Mouse (Mus musculus): ENCODE measurements around the gene Itgb1bp1.

Itgb1bp1 gene

GRCm38 (mm10) chr12:21244375-21244960 is 41.6 kb downstream of the Itgb1bp1 start:
- DNase-seq (ENCODE audit: low read depth): no peak

- no peak for DNase-seq (ENCODE audit: low read depth)
Measured at GRCm38 (mm10) chr12:21241965-21242364, 44.1 kb downstream of the Itgb1bp1 start.

GRCm38 (mm10) chr12:21234560-21234959 is 51.5 kb downstream of the Itgb1bp1 start:
- peak; percentile 65 for DNase-seq (ENCODE audit: low read depth)

- peak; percentile 45 for DNase-seq (ENCODE audit: low read depth)
Measured at GRCm38 (mm10) chr12:21233727-21234126, 52.4 kb downstream of the Itgb1bp1 start.

- DNase-seq (ENCODE audit: low read depth): peak; percentile 8
Measured at GRCm38 (mm10) chr12:21229076-21229918, 56.8 kb downstream of the Itgb1bp1 start.

- DNase-seq (ENCODE audit: low read depth): peak; percentile 64
Measured at GRCm38 (mm10) chr12:21228650-21229049, 57.4 kb downstream of the Itgb1bp1 start.

GRCm38 (mm10) chr12:21227076-21227980 is 58.8 kb downstream of the Itgb1bp1 start:
- peak; percentile 96 for DNase-seq (ENCODE audit: low read depth)

- DNase-seq (ENCODE audit: low read depth): peak; percentile 57
Measured at GRCm38 (mm10) chr12:21226316-21226715, 59.8 kb downstream of the Itgb1bp1 start.

GRCm38 (mm10) chr12:21225358-21225757 is 60.7 kb downstream of the Itgb1bp1 start:
- DNase-seq (ENCODE audit: low read depth): no peak

- DNase-seq (ENCODE audit: low read depth): no peak
Measured at GRCm38 (mm10) chr12:21223923-21224322, 62.2 kb downstream of the Itgb1bp1 start.

GRCm38 (mm10) chr12:21220596-21220995 is 65.5 kb downstream of the Itgb1bp1 start:
- DNase-seq (ENCODE audit: low read depth): no peak

- no peak for DNase-seq (ENCODE audit: low read depth)
Measured at GRCm38 (mm10) chr12:21217776-21218444, 68.2 kb downstream of the Itgb1bp1 start.

GRCm38 (mm10) chr12:21214551-21215165 is 71.4 kb downstream of the Itgb1bp1 start:
- DNase-seq (ENCODE audit: low read depth): no peak

GRCm38 (mm10) chr12:21212876-21213275 is 73.2 kb downstream of the Itgb1bp1 start:
- DNase-seq (ENCODE audit: low read depth): no peak

- no peak for DNase-seq (ENCODE audit: low read depth)
Measured at GRCm38 (mm10) chr12:21209273-21209672, 76.8 kb downstream of the Itgb1bp1 start.

- peak; percentile 43 for DNase-seq (ENCODE audit: low read depth)
Measured at GRCm38 (mm10) chr12:21208172-21208795, 77.8 kb downstream of the Itgb1bp1 start.

- DNase-seq (ENCODE audit: low read depth): peak; percentile 5
Measured at GRCm38 (mm10) chr12:21207422-21207821, 78.7 kb downstream of the Itgb1bp1 start.

GRCm38 (mm10) chr12:21205799-21206198 is 80.3 kb downstream of the Itgb1bp1 start:
- DNase-seq (ENCODE audit: low read depth): no peak

- peak; percentile 18 for DNase-seq (ENCODE audit: low read depth)
Measured at GRCm38 (mm10) chr12:21204701-21205312, 81.3 kb downstream of the Itgb1bp1 start.

GRCm38 (mm10) chr12:21201485-21202269 is 84.4 kb downstream of the Itgb1bp1 start:
- DNase-seq (ENCODE audit: low read depth): no peak

All from 416B (cell line).